Mouse (Mus musculus) gastrocnemius, postnatal 4 days (tissue): ENCODE measurements at regions not wholly inside any gene's neighbourhood (a gene's known extent, or its start where the extent isn't known, plus 50 kb on each side); places are given as distances from the start of the nearest gene placed in this dataset.

Experiments used
- DNase-seq, 2 experiments: peaks; one replicate each; pipeline ENCODE4 v3.0.0; 2021 to 2022; ENCODE audit warnings: low spot score in 2 of 2, mixed read lengths in 2 of 2

DNA sequence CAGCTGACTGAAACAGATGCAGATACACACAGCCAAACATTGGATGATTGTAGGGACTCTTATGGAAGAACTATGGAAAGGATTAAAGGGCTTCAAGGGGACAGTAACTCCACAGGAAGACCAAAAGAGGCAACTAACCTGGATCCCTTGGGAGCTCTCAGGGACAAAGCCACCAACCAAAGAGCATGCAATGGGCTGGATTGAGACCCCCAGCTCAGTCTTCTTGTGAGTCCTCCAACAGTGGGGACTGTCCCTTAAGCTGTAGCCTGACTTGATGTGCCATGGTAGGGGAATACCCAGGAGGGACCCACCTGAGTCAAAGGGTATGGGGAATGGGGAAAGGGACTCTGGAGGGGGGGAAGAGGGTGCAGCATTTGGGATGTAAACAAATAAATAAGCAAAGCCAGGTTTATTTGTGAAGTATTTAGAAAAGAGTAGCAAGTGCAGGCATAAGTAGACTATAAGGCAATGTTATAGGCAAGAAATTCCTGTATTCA, 313.8 kb downstream of the Otol1 start:
- no peak for DNase-seq

DNA sequence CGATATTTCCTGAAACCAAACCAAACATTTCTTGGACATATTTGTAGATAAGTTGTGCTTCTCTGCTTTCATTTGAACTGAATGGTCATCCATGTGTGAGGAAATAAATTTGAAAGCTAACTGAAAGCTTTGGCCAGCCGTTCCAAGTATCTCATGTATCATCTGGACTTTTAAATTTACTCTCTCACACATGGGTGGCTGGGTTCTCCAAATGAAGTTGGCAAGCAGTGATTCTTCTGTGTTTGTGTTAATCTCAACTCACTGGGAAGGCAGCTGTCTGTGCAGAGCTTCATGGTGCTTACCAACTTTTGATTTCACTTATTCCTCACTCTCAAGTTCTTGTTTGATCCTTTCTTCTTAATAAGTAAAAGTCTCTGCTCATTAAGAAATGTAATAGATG, 317.3 kb downstream of the Otol1 start:
- no peak for DNase-seq
